In genomic region chr2:38997386-38998374, GRCm38 (mm10) we compare ENCODE assay signal across 8 mouse cellular contexts. TPM values are rescaled to one million over a fixed set of nuclear protein-coding genes. Genes with fewer than 3 reads are reported as not detected.
DNase-seq lines count a peak whose midpoint lies in the region; ATAC-seq and TF ChIP-seq lines count a peak whose summit lies in the region.

Wdr38 (plus strand) TSS chr2:38997476.

- peak within 1 kb of the TSS; percentile 27 to 65; a peak in 3 of 4 replicates for H3K4me3 ChIP-seq in ES-E14 (ENCODE audit: insufficient read depth in 1 of 2, low read depth in 1 of 2, low read length in 2 of 2, poor library complexity in 1 of 2, severe bottlenecking in 1 of 2)
- peak within 1 kb of the TSS; percentile 43 for H3K4me3 ChIP-seq in forebrain, embryonic 15.5 days
- peak within 1 kb of the TSS; percentile 57 for H3K4me3 ChIP-seq in liver, postnatal 0 days (ENCODE audit: low read depth, low read length)
- peak within 1 kb of the TSS; percentile 33 for H3K4me3 ChIP-seq in neural tube, embryonic 13.5 days

- H3K9ac ChIP-seq in ES-E14 (ENCODE audit: insufficient read depth, low read depth, low read length, poor library complexity, severe bottlenecking) = peak within 1 kb of the TSS; percentile 33; the same call in 1 of the 2 replicates
- H3K9ac ChIP-seq in forebrain, embryonic 15.5 days (replicated peaks) = peak within 1 kb of the TSS; percentile 36
- peak within 1 kb of the TSS; percentile 55 for H3K9ac ChIP-seq in liver, postnatal 0 days (replicated peaks)
- H3K9ac ChIP-seq in neural tube, embryonic 13.5 days = peak within 1 kb of the TSS; percentile 46

- TF ChIP-seq CTCF in liver, postnatal 0 days (IDR thresholded peaks at IDR 0.05; ENCODE audit: low read depth) = peak; percentile 99

- intact Hi-C loops in heart, postnatal 25 days (cut with DNase I) = loop anchor here (1.0 to 5.0 kb wide), 3 partner anchors 43 to 200 kb away; partner anchors contain the start of gene Nr6a1

- peak within 1 kb of the TSS; percentile 48 for H3K4me2 ChIP-seq in forebrain, embryonic 15.5 days (replicated peaks)
- peak within 1 kb of the TSS; percentile 80 for H3K4me2 ChIP-seq in liver, postnatal 0 days (ENCODE audit: low read depth, low read length)
- H3K4me2 ChIP-seq in neural tube, embryonic 13.5 days = peak within 1 kb of the TSS; percentile 51

- no peak for TF ChIP-seq EP300 in liver, postnatal 0 days (IDR thresholded peaks at IDR 0.05; ENCODE audit: low read depth)

- H3K27ac ChIP-seq in ES-E14 (ENCODE audit: insufficient read depth, low read depth, low read length, poor library complexity, severe bottlenecking) = no peak within 1 kb of the TSS
- H3K27ac ChIP-seq in forebrain, embryonic 15.5 days (replicated peaks) = no peak within 1 kb of the TSS
- peak within 1 kb of the TSS; percentile 46; the same call in 1 of the 2 replicates for H3K27ac ChIP-seq in liver, postnatal 0 days (ENCODE audit: low read depth)
- H3K27ac ChIP-seq in neural tube, embryonic 13.5 days (replicated peaks) = no peak within 1 kb of the TSS

- WGBS in forebrain, embryonic 15.5 days = 15% methylated on average over 33 of the region's 33 CpGs
- WGBS in liver, postnatal 0 days (ENCODE audit: insufficient replicate concordance) = 10% methylated on average over 33 of the region's 33 CpGs
- 16% methylated on average over 33 of the region's 33 CpGs for WGBS in neural tube, embryonic 13.5 days

- DNase-seq in ES-E14 (ENCODE audit: low read depth, low spot score) = peak; percentile 69
- DNase-seq in cerebellum, adult 11 months = peak; percentile 86
- peak; percentile 78 for DNase-seq in heart, postnatal 25 days (ENCODE audit: low spot score)
- peak; percentile 90 for DNase-seq in layer of hippocampus, adult 11-12 months (ENCODE audit: low spot score)
- peak; percentile 89 for DNase-seq in liver, postnatal 0 days
- DNase-seq in telencephalon, adult 2 months (ENCODE audit: low read depth, low spot score) = peak; percentile 68

- in situ Hi-C loops in ES-E14 (cut with MboI; ENCODE audit: low sequenced_read_pairs in 2 of 2, unreplicated experiment in 2 of 2) = loop anchor here in 1 of 2 experiments (5.0 kb wide), 1 partner anchor 65 kb away; the partner anchor contains the start of gene Olfml2a

- peaks cover 0 to 13% of the 10 kb centered on the region in 2 experiments; a peak in 1 of 4 replicates for H3K4me1 ChIP-seq in ES-E14 (ENCODE audit: control insufficient read depth in 2 of 2, insufficient read depth in 2 of 2, low read length in 2 of 2, poor library complexity in 1 of 2)
- H3K4me1 ChIP-seq in forebrain, embryonic 15.5 days = peaks cover 13% of the 10 kb centered on the region
- peaks cover 16% of the 10 kb centered on the region for H3K4me1 ChIP-seq in liver, postnatal 0 days (ENCODE audit: insufficient read depth)
- peaks cover 20% of the 10 kb centered on the region for H3K4me1 ChIP-seq in neural tube, embryonic 13.5 days (replicated peaks)

- H3K36me3 ChIP-seq in ES-E14 (ENCODE audit: control insufficient read depth, insufficient read depth, low read length, poor library complexity, severe bottlenecking) = peaks cover 28% of the 10 kb centered on the region
- peaks cover 31% of the 10 kb centered on the region for H3K36me3 ChIP-seq in forebrain, embryonic 15.5 days
- H3K36me3 ChIP-seq in liver, postnatal 0 days (replicated peaks; ENCODE audit: insufficient read depth, low read length) = peaks cover 25% of the 10 kb centered on the region
- H3K36me3 ChIP-seq in neural tube, embryonic 13.5 days = peaks cover 34% of the 10 kb centered on the region

- ATAC-seq in forebrain, embryonic 15.5 days (replicated peaks) = peak; percentile 94
- ATAC-seq in liver, postnatal 0 days = peak; percentile 93
- ATAC-seq in neural tube, embryonic 13.5 days (ENCODE audit: low read depth) = peak; percentile 93

- no peaks in the 10 kb centered on the region for H3K9me3 ChIP-seq in ES-E14 (ENCODE audit: control insufficient read depth, insufficient read depth, low read depth, low read length)
- H3K9me3 ChIP-seq in forebrain, embryonic 15.5 days = no peaks in the 10 kb centered on the region
- H3K9me3 ChIP-seq in liver, postnatal 0 days (ENCODE audit: low read length) = no peaks in the 10 kb centered on the region
- H3K9me3 ChIP-seq in neural tube, embryonic 13.5 days = no peaks in the 10 kb centered on the region

- no peaks in the 10 kb centered on the region for H3K27me3 ChIP-seq in forebrain, embryonic 15.5 days
- H3K27me3 ChIP-seq in liver, postnatal 0 days (ENCODE audit: insufficient read depth, low read length) = no peaks in the 10 kb centered on the region
- H3K27me3 ChIP-seq in neural tube, embryonic 13.5 days = 0 out of 2 replicates have a peak, but pooled peaks cover 4% of the 10 kb centered on the region

TF ChIP-seq in ES-E14, 5 proteins besides CTCF, POLR2A, EP300 and RAD21:
- TF ChIP-seq MAFK (IDR thresholded peaks at IDR 0.05; ENCODE audit: insufficient read depth, low read depth, low read length) (no peak), ZNF384 (IDR thresholded peaks at IDR 0.05; ENCODE audit: low read depth, low read length) (no peak), HCFC1 (IDR thresholded peaks at IDR 0.05; ENCODE audit: borderline replicate concordance, insufficient read depth, low read length) (no peak), CHD2 (IDR thresholded peaks at IDR 0.05; ENCODE audit: low read depth, low read length) (no peak), ZC3H11A (IDR thresholded peaks at IDR 0.05; ENCODE audit: borderline replicate concordance, low read depth, low read length) (peak; percentile 41; the same call in 1 of the 2 replicates)

RNA-seq across cellular contexts. Expression of gene Wdr38, which starts in this region (rescaled TPM):
- total RNA-seq in ES-E14 (2012; rRNA removed) = 1.7 and 2.6 TPM in 2 replicates
- 1.9 and 2.0 TPM in 2 replicates for polyA plus RNA-seq in forebrain, embryonic 15.5 days (2015; fragmentation: Nextera tagmentation; extraction: Ambion mirVana)
- total RNA-seq in heart, postnatal 25 days (2021) = under 1 TPM; 0.08 TPM
- polyA plus RNA-seq in liver, postnatal 0 days (2015; fragmentation: Nextera tagmentation; extraction: Ambion mirVana) = 0.53 and 0.60 TPM in 2 replicates
- 1.9 and 2.1 TPM in 2 replicates for polyA plus RNA-seq in neural tube, embryonic 13.5 days (2015; fragmentation: Nextera tagmentation; extraction: Ambion mirVana)

Comparison
In these comparisons a context has a peak if more than half of its experiments do, and no peak if none do; other contexts are left out.
1. Peak in DNase-seq in heart, postnatal 25 days; RNA of the gene not detected or under 1 TPM.
2. Peak in DNase-seq, ATAC-seq, H3K4me3 ChIP-seq, H3K27ac ChIP-seq, H3K9ac ChIP-seq and H3K4me2 ChIP-seq in liver, postnatal 0 days; RNA of the gene not detected or under 1 TPM.